Mouse (Mus musculus): Measurements from ENCODE around the gene Myo18a.

DNA sequence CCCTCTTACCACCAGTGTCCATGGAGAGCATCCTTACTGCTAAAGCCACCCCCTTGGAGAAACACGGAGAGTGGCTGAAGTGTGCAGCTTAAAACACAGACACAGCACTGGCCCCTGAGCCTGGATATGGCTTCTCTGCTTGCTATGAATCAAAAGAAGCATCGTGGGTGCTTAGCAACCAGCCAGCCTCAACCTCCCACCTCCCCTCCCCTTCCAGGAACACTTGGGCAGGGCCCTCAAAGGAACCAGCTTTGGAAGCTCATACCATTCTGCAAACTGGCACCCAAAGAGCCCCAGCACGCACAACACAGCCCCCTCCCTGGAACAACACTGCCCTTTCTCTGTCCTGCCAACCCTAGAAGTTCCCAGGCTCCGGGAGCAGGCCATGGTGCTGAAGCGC is 146.3 kb downstream of the Myo18a start:
- no peak for TF ChIP-seq GATA1 (IDR thresholded peaks at IDR 0.05; ENCODE audit: borderline replicate concordance, low read length)
- no peak for TF ChIP-seq FLI1 (IDR thresholded peaks at IDR 0.05; ENCODE audit: low read length)
